Mouse (Mus musculus) yolk sac, embryonic 10.5 days (tissue): ENCODE results near the gene Cilp2.
A peak's percentile ranks its signal among the peaks of the same experiment; 100 is the strongest.

Source experiments
- DNase-seq: peaks from one replicate; pipeline ENCODE4 v3.0.0-alpha.2; 2017; ENCODE audit warnings: low spot score

Cilp2 gene

GRCm38 (mm10) chr8:69887289-69888243 lies at the start of gene Cilp2:
Gene Cilp2 (minus strand): TSS chr8:69887687.
- DNase-seq: no peak

GRCm38 (mm10) chr8:69936050-69936794 lies 48.7 kb upstream of the Cilp2 start:
- DNase-seq: peak; percentile 81

- no peak for DNase-seq
Measured at GRCm38 (mm10) chr8:69935431-69935830, 47.9 kb upstream of the Cilp2 start.

- DNase-seq: no peak
Measured at GRCm38 (mm10) chr8:69934582-69934981, 47.1 kb upstream of the Cilp2 start.

GRCm38 (mm10) chr8:69933811-69934210 lies 46.3 kb upstream of the Cilp2 start:
- no peak for DNase-seq

GRCm38 (mm10) chr8:69926901-69927300 lies 39.4 kb upstream of the Cilp2 start:
- DNase-seq: no peak

- DNase-seq: no peak
Measured at GRCm38 (mm10) chr8:69923986-69924385, 36.5 kb upstream of the Cilp2 start.

GRCm38 (mm10) chr8:69921141-69921540 lies 33.7 kb upstream of the Cilp2 start:
- no peak for DNase-seq

GRCm38 (mm10) chr8:69919876-69920662 lies 32.6 kb upstream of the Cilp2 start:
- DNase-seq: peak; percentile 82

GRCm38 (mm10) chr8:69919010-69919409 lies 31.5 kb upstream of the Cilp2 start:
- peak; percentile 79 for DNase-seq

GRCm38 (mm10) chr8:69918506-69918905 lies 31.0 kb upstream of the Cilp2 start:
- DNase-seq: no peak

GRCm38 (mm10) chr8:69915748-69916147 lies 28.3 kb upstream of the Cilp2 start:
- DNase-seq: no peak

GRCm38 (mm10) chr8:69914526-69914925 lies 27.0 kb upstream of the Cilp2 start:
- DNase-seq: no peak

GRCm38 (mm10) chr8:69912478-69913074 lies 25.1 kb upstream of the Cilp2 start:
- DNase-seq: no peak

GRCm38 (mm10) chr8:69911917-69912316 lies 24.4 kb upstream of the Cilp2 start:
- DNase-seq: no peak

- no peak for DNase-seq
Measured at GRCm38 (mm10) chr8:69907106-69907505, 19.6 kb upstream of the Cilp2 start.

- no peak for DNase-seq
Measured at GRCm38 (mm10) chr8:69906260-69906659, 18.8 kb upstream of the Cilp2 start.

- no peak for DNase-seq
Measured at GRCm38 (mm10) chr8:69904096-69904495, 16.6 kb upstream of the Cilp2 start.

- peak; percentile 99 for DNase-seq
Measured at GRCm38 (mm10) chr8:69903063-69903542, 15.6 kb upstream of the Cilp2 start.

GRCm38 (mm10) chr8:69902163-69903062 lies 14.9 kb upstream of the Cilp2 start, which contains the start of the genes Tssk6, Ndufa13 and Yjefn3:
Gene Tssk6 (plus strand): TSS chr8:69902184.
Gene Ndufa13 (minus strand): TSS chr8:69902558.
Gene Yjefn3 (minus strand): TSS chr8:69902712.
- no peak for DNase-seq
